Comparison of ENCODE assay signal across 8 mouse cellular contexts in genomic region chr5:137746851-137747325, GRCm38 (mm10). TPM values are rescaled to one million over a fixed set of nuclear protein-coding genes. Genes with fewer than 3 reads are reported as not detected.
DNase-seq lines count a peak whose midpoint lies in the region; ATAC-seq and TF ChIP-seq lines count a peak whose summit lies in the region.

No protein-coding gene starts in this region.

- peaks cover 11% of the 10 kb centered on the region for H3K4me1 ChIP-seq in brown adipose tissue, adult 24 weeks (ENCODE audit: control insufficient read depth, insufficient read depth, insufficient read length, low read length)
- peaks cover 57% of the 10 kb centered on the region for H3K4me1 ChIP-seq in liver, embryonic 13.5 days (replicated peaks)
- H3K4me1 ChIP-seq in stomach, embryonic 14.5 days (ENCODE audit: control insufficient read depth, insufficient read depth, low read length): peaks cover 23% of the 10 kb centered on the region

- DNase-seq in layer of hippocampus, adult 2 months (ENCODE audit: low spot score in 2 of 2): no peak
- DNase-seq in layer of hippocampus, adult 9-11 months: no peak
- DNase-seq in heart, postnatal 10 days: peak; percentile 53 to 55
- peak; percentile 18 for DNase-seq in liver, embryonic 13.5 days
- no peak for DNase-seq in frontal cortex, adult 2 months (ENCODE audit: extremely low spot score in 1 of 2, low spot score in 1 of 2)
- no peak for DNase-seq in urinary bladder, postnatal 25 days (ENCODE audit: low spot score)

- WGBS in liver, embryonic 13.5 days (ENCODE audit: insufficient replicate concordance): under 1% methylated on average over 16 of the region's 16 CpGs
- 1% methylated on average over 16 of the region's 16 CpGs for WGBS in stomach, embryonic 14.5 days

- peaks cover 22% of the 10 kb centered on the region for H3K36me3 ChIP-seq in liver, embryonic 13.5 days
- H3K36me3 ChIP-seq in stomach, embryonic 14.5 days (ENCODE audit: control insufficient read depth, insufficient read depth, low read length): peaks cover 13% of the 10 kb centered on the region

- intact Hi-C loops in heart, postnatal 10 days (cut with DNase I): loop anchor here (5.0 kb wide), 1 partner anchor 215 kb away; the partner anchor contains the start of genes Epo and Gnb2

- no peaks in the 10 kb centered on the region for H3K27me3 ChIP-seq in liver, embryonic 13.5 days
- H3K27me3 ChIP-seq in stomach, embryonic 14.5 days (ENCODE audit: control insufficient read depth, insufficient read depth, low read length): no peaks in the 10 kb centered on the region

- H3K4me2 ChIP-seq in liver, embryonic 13.5 days: peak overlapping the region; percentile 99
- peak overlapping the region; percentile 90 for H3K4me2 ChIP-seq in stomach, embryonic 14.5 days (replicated peaks; ENCODE audit: low read depth, low read length)

- peak overlapping the region; percentile 93 for H3K27ac ChIP-seq in layer of hippocampus, adult 2 months
- peak overlapping the region; percentile 76 for H3K27ac ChIP-seq in brown adipose tissue, adult 24 weeks (replicated peaks; ENCODE audit: low read depth, low read length)
- H3K27ac ChIP-seq in liver, embryonic 13.5 days: peak overlapping the region; percentile 99
- H3K27ac ChIP-seq in stomach, embryonic 14.5 days (ENCODE audit: low read length): peak overlapping the region; percentile 97

- no peak for ATAC-seq in liver, embryonic 13.5 days (ENCODE audit: low read depth)
- no peak for ATAC-seq in stomach, embryonic 14.5 days (ENCODE audit: insufficient number of reproducible peaks, insufficient read depth, low FRiP score, low read depth)

- no peaks in the 10 kb centered on the region for H3K9me3 ChIP-seq in liver, embryonic 13.5 days (replicated peaks)
- H3K9me3 ChIP-seq in stomach, embryonic 14.5 days (ENCODE audit: control insufficient read depth, low read depth, low read length): no peaks in the 10 kb centered on the region

- no peak for TF ChIP-seq CTCF in layer of hippocampus, adult 2 months (conservative IDR thresholded peaks at IDR 0.05)

- peak overlapping the region; percentile 82 for H3K4me3 ChIP-seq in layer of hippocampus, adult 2 months
- peak overlapping the region; percentile 79 for H3K4me3 ChIP-seq in brown adipose tissue, adult 24 weeks (ENCODE audit: insufficient read depth, low read depth, low read length)
- H3K4me3 ChIP-seq in liver, embryonic 13.5 days (replicated peaks): peak overlapping the region; percentile 90
- peak overlapping the region; percentile 84 for H3K4me3 ChIP-seq in stomach, embryonic 14.5 days (ENCODE audit: low read depth, low read length)

- peak overlapping the region; percentile 97 for H3K9ac ChIP-seq in liver, embryonic 13.5 days
- H3K9ac ChIP-seq in stomach, embryonic 14.5 days (replicated peaks; ENCODE audit: low read depth, low read length): peak overlapping the region; percentile 86

RNA-seq across cellular contexts. Expression of gene Tsc22d4, which starts 1.4 kb away (rescaled TPM):
- total RNA-seq in layer of hippocampus, adult 2 months (2021): 100 to 1,000 TPM; 160 to 174 TPM
- polyA plus RNA-seq in brown adipose tissue, adult 24 weeks (2012; ENCODE audit: insufficient read depth, insufficient read length, missing spikeins): 21.4 and 24.0 TPM in 2 replicates
- total RNA-seq in heart, postnatal 10 days (2021): 100 to 1,000 TPM; 279 to 287 TPM
- 66.8 and 69.1 TPM in 2 replicates for polyA plus RNA-seq in liver, embryonic 13.5 days (2015; fragmentation: Nextera tagmentation; extraction: Ambion mirVana)
- 118 and 132 TPM in 2 replicates for polyA plus RNA-seq in stomach, embryonic 14.5 days (2014; fragmentation: Nextera tagmentation; extraction: Ambion mirVana)
- 273 and 360 TPM in 2 replicates for polyA plus RNA-seq in frontal cortex, adult 2 months (2012; rRNA removed)

RNA-seq across cellular contexts. Expression of gene Nyap1, which starts 5.5 kb away (rescaled TPM):
- 10 to 100 TPM; 70.4 to 72.5 TPM for total RNA-seq in layer of hippocampus, adult 2 months (2021)
- polyA plus RNA-seq in brown adipose tissue, adult 24 weeks (2012; ENCODE audit: insufficient read depth, insufficient read length, missing spikeins): not detected in 2 replicates
- total RNA-seq in heart, postnatal 10 days (2021): 1 to 10 TPM; 1.6 to 1.7 TPM
- polyA plus RNA-seq in liver, embryonic 13.5 days (2015; fragmentation: Nextera tagmentation; extraction: Ambion mirVana): 0.17 and 0.19 TPM in 2 replicates
- polyA plus RNA-seq in stomach, embryonic 14.5 days (2014; fragmentation: Nextera tagmentation; extraction: Ambion mirVana): 1.0 and 1.4 TPM in 2 replicates
- 55.0 and 60.9 TPM in 2 replicates for polyA plus RNA-seq in frontal cortex, adult 2 months (2012; rRNA removed)

RNA-seq across cellular contexts. Expression of gene Ppp1r35, which starts 31.8 kb away (rescaled TPM):
- total RNA-seq in layer of hippocampus, adult 2 months (2021): 10 to 100 TPM; 19.8 to 25.4 TPM
- 15.1 and 15.4 TPM in 2 replicates for polyA plus RNA-seq in brown adipose tissue, adult 24 weeks (2012; ENCODE audit: insufficient read depth, insufficient read length, missing spikeins)
- 10 to 100 TPM; 13.4 to 17.4 TPM for total RNA-seq in heart, postnatal 10 days (2021)
- polyA plus RNA-seq in liver, embryonic 13.5 days (2015; fragmentation: Nextera tagmentation; extraction: Ambion mirVana): 17.8 and 20.1 TPM in 2 replicates
- 32.7 and 38.1 TPM in 2 replicates for polyA plus RNA-seq in stomach, embryonic 14.5 days (2014; fragmentation: Nextera tagmentation; extraction: Ambion mirVana)
- 24.2 and 25.9 TPM in 2 replicates for polyA plus RNA-seq in frontal cortex, adult 2 months (2012; rRNA removed)

RNA-seq across cellular contexts. Expression of gene Mepce, which starts 40.6 kb away (rescaled TPM):
- total RNA-seq in layer of hippocampus, adult 2 months (2021): 10 to 100 TPM; 43.6 to 49.2 TPM
- polyA plus RNA-seq in brown adipose tissue, adult 24 weeks (2012; ENCODE audit: insufficient read depth, insufficient read length, missing spikeins): 14.3 and 21.2 TPM in 2 replicates
- total RNA-seq in heart, postnatal 10 days (2021): 10 to 100 TPM; 26.2 to 41.3 TPM
- polyA plus RNA-seq in liver, embryonic 13.5 days (2015; fragmentation: Nextera tagmentation; extraction: Ambion mirVana): 4.5 and 4.9 TPM in 2 replicates
- polyA plus RNA-seq in stomach, embryonic 14.5 days (2014; fragmentation: Nextera tagmentation; extraction: Ambion mirVana): 13.6 and 17.6 TPM in 2 replicates
- 39.1 and 42.6 TPM in 2 replicates for polyA plus RNA-seq in frontal cortex, adult 2 months (2012; rRNA removed)

RNA-seq across cellular contexts. Expression of gene Zcwpw1, which starts 40.7 kb away (rescaled TPM):
- total RNA-seq in layer of hippocampus, adult 2 months (2021): 1 to 10 TPM; 5.7 to 8.1 TPM
- polyA plus RNA-seq in brown adipose tissue, adult 24 weeks (2012; ENCODE audit: insufficient read depth, insufficient read length, missing spikeins): 2.9 and 4.9 TPM in 2 replicates
- total RNA-seq in heart, postnatal 10 days (2021): 1 to 10 TPM; 2.8 to 3.1 TPM
- polyA plus RNA-seq in liver, embryonic 13.5 days (2015; fragmentation: Nextera tagmentation; extraction: Ambion mirVana): 3.5 and 4.8 TPM in 2 replicates
- 22.3 and 23.3 TPM in 2 replicates for polyA plus RNA-seq in stomach, embryonic 14.5 days (2014; fragmentation: Nextera tagmentation; extraction: Ambion mirVana)
- polyA plus RNA-seq in frontal cortex, adult 2 months (2012; rRNA removed): 14.1 and 15.3 TPM in 2 replicates

Comparison
In these comparisons a context has a peak if more than half of its experiments do, and no peak if none do; other contexts are left out.
1. DNase-seq: peak in heart, postnatal 10 days (2 of 2) and liver, embryonic 13.5 days (single experiment); none in layer of hippocampus, adult 2 months (0 of 2), layer of hippocampus, adult 9-11 months (single experiment), frontal cortex, adult 2 months (0 of 2) and urinary bladder, postnatal 25 days (single experiment).
2. RNA of gene Nyap1, which starts 5.5 kb away (polyA plus RNA-seq): 55.0 to 60.9 TPM in frontal cortex, adult 2 months; 1.0 to 1.4 TPM in stomach, embryonic 14.5 days, 0.17 to 0.19 TPM in liver, embryonic 13.5 days and not detected in brown adipose tissue, adult 24 weeks; every median in the first group is over 10 times any median in the second.
3. Peak in every context shown above with its lines, with median percentiles within 50 percentile points of each other: H3K27ac ChIP-seq and H3K4me3 ChIP-seq.